Mouse (Mus musculus): ENCODE measurements around the gene Otof. TPM values are rescaled to one million over a fixed set of nuclear protein-coding genes. Genes with fewer than 3 reads are reported as not detected.

The Otof gene
- polyA plus RNA-seq, 1 experiment from 2014 or later = 0.56 TPM

Other genes with a start within 250 kb of the Otof start
- 19.1 and 19.6 TPM in 2 replicates for gene Selenoi, start 229.4 kb downstream of the Otof start, polyA plus RNA-seq (2016; fragmentation: Nextera tagmentation; extraction: Ambion mirVana)
- 0.58 TPM in 1 of 2 replicates, not detected in the other for gene Drc1, start 180.5 kb downstream of the Otof start, polyA plus RNA-seq (2016; fragmentation: Nextera tagmentation; extraction: Ambion mirVana)
- gene 1700001C02Rik, start 4.1 kb upstream of the Otof start, polyA plus RNA-seq (2016; fragmentation: Nextera tagmentation; extraction: Ambion mirVana) = not detected in 2 replicates
- not detected in 2 replicates for gene Cib4, start 83.9 kb upstream of the Otof start, polyA plus RNA-seq (2016; fragmentation: Nextera tagmentation; extraction: Ambion mirVana)
- gene Kcnk3, start 126.2 kb upstream of the Otof start, polyA plus RNA-seq (2016; fragmentation: Nextera tagmentation; extraction: Ambion mirVana) = 0.87 and 1.1 TPM in 2 replicates
- 24.4 and 24.7 TPM in 2 replicates for gene Slc35f6, start 186.0 kb upstream of the Otof start, polyA plus RNA-seq (2016; fragmentation: Nextera tagmentation; extraction: Ambion mirVana)
- 349 and 350 TPM in 2 replicates for gene Cenpa, start 204.8 kb upstream of the Otof start, polyA plus RNA-seq (2016; fragmentation: Nextera tagmentation; extraction: Ambion mirVana)
- gene Dpysl5, start 249.6 kb upstream of the Otof start, polyA plus RNA-seq (2016; fragmentation: Nextera tagmentation; extraction: Ambion mirVana) = 16.3 and 18.2 TPM in 2 replicates